Comparison of ENCODE assay signal across 11 mouse cellular contexts in genomic region chr14:64573773-64574172, GRCm38 (mm10).
DNase-seq lines count a peak whose midpoint lies in the region; ATAC-seq and TF ChIP-seq lines count a peak whose summit lies in the region.
"Had no signal": no experiment of that assay in that cellular context is flagged by ENCODE, and none has a peak within 500 bp of the region (broad histone marks: within the 10 kb centered on the region; RNA-seq: fewer than 3 reads in every experiment).

No protein-coding gene starts in this region.

- no peak for ATAC-seq in midbrain, embryonic 12.5 days (ENCODE audit: low FRiP score, low read depth)
- no peak for ATAC-seq in midbrain, embryonic 11.5 days (ENCODE audit: low FRiP score)
- ATAC-seq in hindbrain, embryonic 13.5 days (ENCODE audit: low FRiP score), result peak; percentile 51
- peak; percentile 32; the same call in 1 of the 2 replicates for ATAC-seq in neural tube, embryonic 15.5 days (ENCODE audit: low FRiP score)
- no peak for ATAC-seq in intestine, embryonic 16.5 days

- 0 out of 2 replicates have a peak overlapping the region, but pooled peaks have one; percentile 18 for H3K4me3 ChIP-seq in midbrain, embryonic 12.5 days
- H3K4me3 ChIP-seq in midbrain, embryonic 11.5 days (ENCODE audit: low read depth, low read length), result no peak overlapping the region
- peak overlapping the region; percentile 87 for H3K4me3 ChIP-seq in cortical plate, adult 2 months (ENCODE audit: insufficient read depth, low read length)
- peak overlapping the region; percentile 42 for H3K4me3 ChIP-seq in hindbrain, embryonic 13.5 days
- H3K4me3 ChIP-seq in neural tube, embryonic 15.5 days (replicated peaks), result peak overlapping the region; percentile 44
- no peak overlapping the region for H3K4me3 ChIP-seq in intestine, embryonic 16.5 days (ENCODE audit: low read length)
- H3K4me3 ChIP-seq: heart, embryonic 13.5 days; limb, embryonic 12.5 days had no signal

- DNase-seq in midbrain, embryonic 11.5 days (ENCODE audit: low spot score, missing footprints), result no peak
- no peak for DNase-seq in kidney, adult 9 months
- DNase-seq: kidney, adult 11 months; lung, adult 18-20 months had no signal

- H3K36me3 ChIP-seq in midbrain, embryonic 12.5 days, result no peaks in the 10 kb centered on the region
- no peaks in the 10 kb centered on the region for H3K36me3 ChIP-seq in midbrain, embryonic 11.5 days (ENCODE audit: control insufficient read depth, insufficient read depth, low read length)
- H3K36me3 ChIP-seq in hindbrain, embryonic 13.5 days, result no peaks in the 10 kb centered on the region
- H3K36me3 ChIP-seq in neural tube, embryonic 15.5 days, result no peaks in the 10 kb centered on the region
- no peaks in the 10 kb centered on the region for H3K36me3 ChIP-seq in intestine, embryonic 16.5 days (ENCODE audit: control insufficient read depth, insufficient read depth, low read length)
- H3K36me3 ChIP-seq: heart, embryonic 13.5 days; limb, embryonic 12.5 days had no signal

- 55% methylated on average over 5 of the region's 5 CpGs for WGBS in midbrain, embryonic 12.5 days
- WGBS in midbrain, embryonic 11.5 days, result 62% methylated on average over 5 of the region's 5 CpGs
- WGBS in hindbrain, embryonic 13.5 days, result 42% methylated on average over 5 of the region's 5 CpGs
- 25% methylated on average over 5 of the region's 5 CpGs for WGBS in neural tube, embryonic 15.5 days
- 71% methylated on average over 5 of the region's 5 CpGs for WGBS in intestine, embryonic 16.5 days

- no peaks in the 10 kb centered on the region for H3K27me3 ChIP-seq in midbrain, embryonic 12.5 days
- no peaks in the 10 kb centered on the region for H3K27me3 ChIP-seq in midbrain, embryonic 11.5 days (ENCODE audit: control insufficient read depth, insufficient read depth, low read length)
- no peaks in the 10 kb centered on the region for H3K27me3 ChIP-seq in hindbrain, embryonic 13.5 days
- H3K27me3 ChIP-seq in neural tube, embryonic 15.5 days (replicated peaks), result no peaks in the 10 kb centered on the region
- no peaks in the 10 kb centered on the region for H3K27me3 ChIP-seq in intestine, embryonic 16.5 days (replicated peaks; ENCODE audit: control insufficient read depth, insufficient read depth, low read length)

- 0 out of 2 replicates have a peak, but pooled peaks have one; percentile 34 for TF ChIP-seq POLR2A in cortical plate, adult 2 months (IDR thresholded peaks at IDR 0.05; ENCODE audit: extremely low read depth, insufficient read depth, low read length)

- H3K4me2 ChIP-seq in midbrain, embryonic 12.5 days (replicated peaks), result peak overlapping the region; percentile 33; the same call in 1 of the 2 replicates
- H3K4me2 ChIP-seq in midbrain, embryonic 11.5 days, result no peak overlapping the region
- peak overlapping the region; percentile 62 for H3K4me2 ChIP-seq in hindbrain, embryonic 13.5 days
- peak overlapping the region; percentile 57 for H3K4me2 ChIP-seq in neural tube, embryonic 15.5 days
- no peak overlapping the region for H3K4me2 ChIP-seq in intestine, embryonic 16.5 days (ENCODE audit: low read depth, low read length)
- H3K4me2 ChIP-seq: heart, embryonic 13.5 days; limb, embryonic 12.5 days had no signal

- no peak for TF ChIP-seq CTCF in cortical plate, adult 2 months (IDR thresholded peaks at IDR 0.05; ENCODE audit: extremely low read depth, insufficient read depth, low read length)

- H3K9me3 ChIP-seq in midbrain, embryonic 12.5 days, result no peaks in the 10 kb centered on the region
- no peaks in the 10 kb centered on the region for H3K9me3 ChIP-seq in midbrain, embryonic 11.5 days (ENCODE audit: control insufficient read depth, low read length)
- H3K9me3 ChIP-seq in hindbrain, embryonic 13.5 days, result no peaks in the 10 kb centered on the region
- no peaks in the 10 kb centered on the region for H3K9me3 ChIP-seq in neural tube, embryonic 15.5 days (replicated peaks)
- no peaks in the 10 kb centered on the region for H3K9me3 ChIP-seq in intestine, embryonic 16.5 days (ENCODE audit: control insufficient read depth, low read length)
- H3K9me3 ChIP-seq: heart, embryonic 13.5 days; limb, embryonic 12.5 days had no signal

- H3K4me1 ChIP-seq in midbrain, embryonic 12.5 days, result peaks cover 15% of the 10 kb centered on the region; the same call in 1 of the 2 replicates
- no peaks in the 10 kb centered on the region for H3K4me1 ChIP-seq in midbrain, embryonic 11.5 days (ENCODE audit: control insufficient read depth, insufficient read depth, low read length)
- H3K4me1 ChIP-seq in cortical plate, adult 2 months (ENCODE audit: control insufficient read depth, insufficient read depth, low read length), result peaks cover 3% of the 10 kb centered on the region; the same call in 1 of the 2 replicates
- H3K4me1 ChIP-seq in hindbrain, embryonic 13.5 days (replicated peaks), result peaks cover 38% of the 10 kb centered on the region
- peaks cover 32% of the 10 kb centered on the region for H3K4me1 ChIP-seq in neural tube, embryonic 15.5 days
- no peaks in the 10 kb centered on the region for H3K4me1 ChIP-seq in intestine, embryonic 16.5 days (ENCODE audit: control insufficient read depth, insufficient read depth, low read length)
- H3K4me1 ChIP-seq: heart, embryonic 13.5 days; limb, embryonic 12.5 days had no signal

- H3K9ac ChIP-seq in midbrain, embryonic 12.5 days (replicated peaks), result no peak overlapping the region
- no peak overlapping the region; the same call in 1 of the 2 replicates for H3K9ac ChIP-seq in midbrain, embryonic 11.5 days (ENCODE audit: low read length)
- H3K9ac ChIP-seq in hindbrain, embryonic 13.5 days, result peak overlapping the region; percentile 77
- peak overlapping the region; percentile 60 for H3K9ac ChIP-seq in neural tube, embryonic 15.5 days (replicated peaks)
- no peak overlapping the region for H3K9ac ChIP-seq in intestine, embryonic 16.5 days (ENCODE audit: low read depth, low read length)
- H3K9ac ChIP-seq: heart, embryonic 13.5 days; limb, embryonic 12.5 days had no signal

- peak overlapping the region; percentile 78 for H3K27ac ChIP-seq in midbrain, embryonic 12.5 days (replicated peaks)
- no peak overlapping the region for H3K27ac ChIP-seq in midbrain, embryonic 11.5 days (ENCODE audit: low read depth, low read length)
- peak overlapping the region; percentile 96 for H3K27ac ChIP-seq in cortical plate, adult 2 months (ENCODE audit: insufficient read depth, low read length)
- peak overlapping the region; percentile 95 for H3K27ac ChIP-seq in hindbrain, embryonic 13.5 days
- H3K27ac ChIP-seq in neural tube, embryonic 15.5 days (replicated peaks), result peak overlapping the region; percentile 92
- no peak overlapping the region for H3K27ac ChIP-seq in intestine, embryonic 16.5 days (ENCODE audit: low read length)
- H3K27ac ChIP-seq: heart, embryonic 13.5 days; limb, embryonic 12.5 days had no signal

Comparison
In these comparisons a context has a peak if more than half of its experiments do, and no peak if none do; other contexts are left out.
1. H3K27ac ChIP-seq: peak in midbrain, embryonic 12.5 days (single experiment), cortical plate, adult 2 months (single experiment), hindbrain, embryonic 13.5 days (single experiment) and neural tube, embryonic 15.5 days (single experiment); none in midbrain, embryonic 11.5 days (single experiment) and intestine, embryonic 16.5 days (single experiment).
2. H3K4me2 ChIP-seq: peak in midbrain, embryonic 12.5 days (single experiment), hindbrain, embryonic 13.5 days (single experiment) and neural tube, embryonic 15.5 days (single experiment); none in midbrain, embryonic 11.5 days (single experiment) and intestine, embryonic 16.5 days (single experiment).
3. H3K4me3 ChIP-seq: peak in midbrain, embryonic 12.5 days (single experiment), cortical plate, adult 2 months (single experiment), hindbrain, embryonic 13.5 days (single experiment) and neural tube, embryonic 15.5 days (single experiment); none in midbrain, embryonic 11.5 days (single experiment) and intestine, embryonic 16.5 days (single experiment).
4. ATAC-seq: peak in hindbrain, embryonic 13.5 days (single experiment) and neural tube, embryonic 15.5 days (single experiment); none in midbrain, embryonic 12.5 days (single experiment), midbrain, embryonic 11.5 days (single experiment) and intestine, embryonic 16.5 days (single experiment).
5. H3K9ac ChIP-seq: peak in hindbrain, embryonic 13.5 days (single experiment) and neural tube, embryonic 15.5 days (single experiment); none in midbrain, embryonic 12.5 days (single experiment), midbrain, embryonic 11.5 days (single experiment) and intestine, embryonic 16.5 days (single experiment).